Mouse (Mus musculus): ENCODE measurements at regions not wholly inside any gene's neighbourhood (a gene's known extent, or its start where the extent isn't known, plus 50 kb on each side); places are given as distances from the start of the nearest gene placed in this dataset.
A peak's percentile ranks its signal among the peaks of the same experiment; 100 is the strongest.

DNA sequence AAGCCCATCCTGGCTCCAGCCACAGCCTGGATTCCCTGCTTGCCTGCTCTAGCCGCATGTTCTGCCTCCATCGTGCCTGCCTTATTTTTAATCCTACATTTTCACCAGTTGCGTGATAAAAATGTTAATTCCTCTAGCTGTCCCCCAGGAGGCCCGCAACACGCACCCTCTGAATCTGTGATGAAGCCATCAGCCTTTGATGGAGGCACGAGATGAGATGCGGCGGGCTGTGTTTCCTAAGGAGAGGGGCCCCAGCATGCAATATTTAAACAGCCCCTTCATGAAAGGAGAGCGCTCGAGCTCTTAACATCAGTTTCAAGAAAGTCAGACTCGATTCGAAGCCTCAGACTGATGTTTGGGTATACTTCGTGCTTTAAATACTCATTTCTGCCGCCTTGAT is 76.3 kb downstream of the Nptx2 start:
- DNase-seq (ENCODE audit: low read depth, low spot score): no peak

GRCm38 (mm10) chr5:144623358-144623757 is 77.7 kb downstream of the Nptx2 start:
- peak; percentile 2 for DNase-seq (ENCODE audit: low read depth, low spot score)

- DNase-seq (ENCODE audit: low read depth, low spot score): no peak
Measured at GRCm38 (mm10) chr5:144632295-144632694, 86.6 kb downstream of the Nptx2 start.

DNA sequence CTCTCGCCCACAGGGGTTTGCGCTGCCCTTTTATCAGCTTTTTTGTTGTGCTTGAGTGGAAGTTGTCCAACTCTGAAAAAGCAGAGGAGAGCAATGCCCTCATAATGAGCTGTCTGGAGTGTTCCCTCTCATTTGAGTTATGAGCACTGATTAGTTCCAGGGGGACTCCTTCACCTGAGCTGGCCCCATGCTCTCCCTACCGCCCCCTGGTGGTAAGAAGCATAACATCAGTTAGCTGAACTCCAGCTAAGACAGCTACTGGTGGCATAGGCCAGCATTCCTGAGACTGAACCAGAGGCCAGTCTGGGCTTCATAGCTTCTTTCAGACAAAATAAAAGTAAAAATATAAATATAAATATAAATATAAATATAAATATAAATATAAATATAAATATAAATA is 92.9 kb downstream of the Nptx2 start:
- DNase-seq (ENCODE audit: low read depth, low spot score): peak; percentile 53

DNA sequence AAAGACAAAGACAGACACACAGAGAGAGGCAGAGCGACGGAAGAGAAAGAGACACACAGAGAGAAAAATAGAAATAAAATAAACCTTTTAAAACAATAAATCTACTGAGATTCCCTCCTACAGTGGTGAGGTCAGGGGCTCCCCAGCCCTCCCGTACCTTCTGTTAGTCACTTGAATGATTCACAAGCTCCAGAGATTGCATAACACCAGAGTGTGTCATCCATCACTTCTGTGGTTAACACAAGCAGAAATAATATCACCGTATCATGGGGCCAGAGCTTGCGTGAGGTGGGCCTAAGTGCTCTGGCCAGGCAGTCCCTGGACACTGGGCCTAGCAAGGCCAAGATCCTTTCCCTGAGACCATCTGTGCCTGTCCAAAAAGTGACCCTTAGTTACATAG is 93.9 kb downstream of the Nptx2 start:
- DNase-seq (ENCODE audit: low read depth, low spot score): no peak

GRCm38 (mm10) chr5:144642766-144643165 is 97.1 kb downstream of the Nptx2 start:
- no peak for DNase-seq (ENCODE audit: low read depth, low spot score)

- no peak for DNase-seq (ENCODE audit: low read depth, low spot score)
Measured at GRCm38 (mm10) chr5:144643438-144643837, 97.7 kb downstream of the Nptx2 start.

- DNase-seq (ENCODE audit: low read depth, low spot score): no peak
Measured at GRCm38 (mm10) chr5:144645367-144645766, 99.7 kb downstream of the Nptx2 start.

GRCm38 (mm10) chr5:144647311-144648104 is 101.8 kb downstream of the Nptx2 start:
- DNase-seq (ENCODE audit: low read depth, low spot score): no peak

GRCm38 (mm10) chr5:144652231-144652630 is 106.5 kb downstream of the Nptx2 start:
- no peak for DNase-seq (ENCODE audit: low read depth, low spot score)

DNA sequence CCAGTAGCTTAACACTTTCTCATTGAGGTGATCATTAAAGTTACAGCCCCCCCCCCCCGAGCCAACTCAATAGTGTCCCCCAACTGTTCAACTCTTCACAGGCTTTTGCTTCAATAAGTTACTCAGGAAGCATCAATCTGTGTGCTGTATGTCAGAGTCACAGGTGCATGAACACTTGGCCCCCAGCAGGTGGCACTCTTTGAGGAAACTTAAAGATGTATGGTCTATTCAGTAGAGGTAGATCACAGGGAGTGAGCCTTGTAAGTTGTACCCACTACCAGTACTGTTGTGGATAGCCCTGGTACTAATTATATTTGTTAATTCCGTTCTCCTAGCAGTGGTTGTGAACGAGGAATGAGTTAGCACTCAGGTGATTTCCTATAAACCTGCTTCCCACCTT is 99.6 kb downstream of the Tmem130 start:
- no peak for DNase-seq (ENCODE audit: low read depth, low spot score)

- no peak for DNase-seq (ENCODE audit: low read depth, low spot score)
Measured at GRCm38 (mm10) chr5:144663981-144664380, 97.6 kb downstream of the Tmem130 start.

- DNase-seq (ENCODE audit: low read depth, low spot score): no peak
Measured at GRCm38 (mm10) chr5:144664571-144665295, 96.9 kb downstream of the Tmem130 start.

DNA sequence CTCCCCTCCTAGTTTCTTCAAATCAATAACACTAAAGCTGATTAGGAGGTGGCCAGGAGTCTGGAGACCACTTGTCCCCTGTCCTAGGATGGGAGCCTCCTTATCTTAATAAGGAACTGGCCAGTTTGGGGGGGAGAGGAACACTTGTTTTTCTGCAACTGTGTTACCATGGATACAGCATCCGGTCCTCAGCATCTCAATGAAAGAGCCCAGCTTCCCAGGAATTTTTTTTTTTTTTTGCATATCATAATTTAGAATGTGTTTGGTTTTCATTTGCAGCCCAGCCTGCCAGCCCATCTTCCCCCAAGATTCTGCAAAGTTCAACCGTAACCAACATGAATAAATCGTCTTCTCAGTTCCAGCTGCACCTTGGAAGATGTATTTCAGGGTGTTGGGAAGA is 93.6 kb downstream of the Tmem130 start:
- DNase-seq (ENCODE audit: low read depth, low spot score): no peak

- no peak for DNase-seq (ENCODE audit: low read depth, low spot score)
Measured at GRCm38 (mm10) chr5:144678815-144679750, 82.5 kb downstream of the Tmem130 start.

DNA sequence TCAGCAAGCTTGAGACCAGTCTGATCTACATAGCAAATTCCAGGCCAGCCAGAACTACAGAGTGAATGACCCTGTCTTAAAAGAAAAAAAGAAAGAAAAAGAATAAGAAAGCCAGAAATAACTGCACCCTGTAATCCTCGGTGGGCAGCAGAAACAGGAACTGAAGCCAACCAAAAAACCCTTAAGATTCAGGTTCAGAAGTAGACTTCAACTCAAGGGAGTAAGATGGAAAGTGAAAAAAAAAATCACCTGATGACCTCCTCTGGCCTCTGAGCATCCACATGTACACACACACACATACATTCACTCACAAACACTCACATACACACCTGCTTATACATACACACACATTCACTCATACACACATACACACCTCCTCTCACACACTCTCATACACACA is 77.4 kb downstream of the Tmem130 start:
- DNase-seq (ENCODE audit: low read depth, low spot score): no peak

Measured in forelimb bud, embryonic 11.5 days (tissue).